ENCODE assay signal across 8 mouse cellular contexts in the genomic region with DNA sequence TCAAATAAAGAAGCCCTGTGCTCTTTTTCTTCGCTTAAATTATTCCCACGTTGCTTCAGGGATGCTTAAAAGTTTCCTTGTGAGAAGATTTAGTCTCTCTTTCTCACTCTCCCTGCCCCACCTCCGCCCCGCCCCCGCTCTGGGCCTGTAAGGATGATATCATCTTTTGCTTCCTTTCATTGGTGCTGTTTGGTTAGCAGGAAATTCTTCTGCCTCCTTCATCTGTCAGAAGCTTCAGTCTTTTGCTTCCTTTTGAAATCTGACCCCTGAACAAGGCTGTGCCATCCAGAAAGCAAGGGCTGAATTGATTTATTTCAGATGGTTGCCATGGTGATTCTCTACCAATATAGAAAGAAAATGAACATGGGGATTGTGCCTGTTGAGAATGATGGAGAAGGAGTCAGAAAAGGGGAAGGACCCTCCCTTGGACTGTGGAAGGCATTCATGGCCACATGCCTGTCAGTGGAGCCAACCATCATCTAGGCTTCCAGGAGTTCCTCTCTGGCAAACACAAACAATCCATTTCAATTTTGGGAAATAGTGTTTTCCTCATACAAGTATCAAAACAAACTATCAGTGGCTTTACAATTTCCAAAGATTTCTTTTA.
DNase-seq lines count a peak whose midpoint lies in the region; ATAC-seq and TF ChIP-seq lines count a peak whose summit lies in the region.

No protein-coding gene starts in this region.

- peak; percentile 64; the same call in 1 of the 2 replicates for ATAC-seq in hindbrain, embryonic 12.5 days (ENCODE audit: low FRiP score)
- no peak for ATAC-seq in kidney, embryonic 16.5 days (ENCODE audit: low FRiP score, low TSS enrichment)

- no peak overlapping the region for H3K4me3 ChIP-seq in hindbrain, embryonic 12.5 days
- H3K4me3 ChIP-seq in myocyte, result no peak overlapping the region
- no peak overlapping the region for H3K4me3 ChIP-seq in kidney, embryonic 16.5 days (ENCODE audit: low read length)

- H3K4me1 ChIP-seq in hindbrain, embryonic 12.5 days, result peaks cover 21% of the 10 kb centered on the region
- H3K4me1 ChIP-seq in kidney, embryonic 16.5 days (ENCODE audit: insufficient read depth, low read length), result 0 out of 2 replicates have a peak, but pooled peaks cover 4% of the 10 kb centered on the region

- intact Hi-C loops in heart, postnatal 36 days (cut with DNase I), result no loop called here

- no peak overlapping the region for H3K9ac ChIP-seq in hindbrain, embryonic 12.5 days
- H3K9ac ChIP-seq in kidney, embryonic 16.5 days (replicated peaks; ENCODE audit: low read length), result no peak overlapping the region

- H3K9me3 ChIP-seq in hindbrain, embryonic 12.5 days (replicated peaks), result no peaks in the 10 kb centered on the region
- H3K9me3 ChIP-seq in kidney, embryonic 16.5 days (ENCODE audit: low read length), result no peaks in the 10 kb centered on the region

- no peaks in the 10 kb centered on the region for H3K27me3 ChIP-seq in hindbrain, embryonic 12.5 days
- no peaks in the 10 kb centered on the region for H3K27me3 ChIP-seq in myocyte (ENCODE audit: control insufficient read depth, insufficient read depth, insufficient read length)
- H3K27me3 ChIP-seq in kidney, embryonic 16.5 days (ENCODE audit: insufficient read depth, low read length), result no peaks in the 10 kb centered on the region

- 14% methylated on average over 5 of the region's 5 CpGs for WGBS in hindbrain, embryonic 12.5 days
- WGBS in kidney, embryonic 16.5 days, result 32% methylated on average over 5 of the region's 5 CpGs

- no peak overlapping the region for H3K27ac ChIP-seq in hindbrain, embryonic 12.5 days
- H3K27ac ChIP-seq in kidney, embryonic 16.5 days (ENCODE audit: low read length), result no peak overlapping the region

- DNase-seq in heart, postnatal 4 days, result peak; percentile 33
- no peak for DNase-seq in heart, postnatal 36 days
- peak; percentile 82 for DNase-seq in embryo, embryonic 11 days
- no peak for DNase-seq in adrenal gland, postnatal 36 days
- no peak for DNase-seq in B cell, adult 2 months

- no peak overlapping the region for H3K4me2 ChIP-seq in hindbrain, embryonic 12.5 days (replicated peaks)
- H3K4me2 ChIP-seq in myocyte (ENCODE audit: low read depth), result peak overlapping the region; percentile 31
- no peak overlapping the region for H3K4me2 ChIP-seq in kidney, embryonic 16.5 days (replicated peaks; ENCODE audit: low read depth, low read length)

- TF ChIP-seq POLR2A in myocyte (IDR thresholded peaks at IDR 0.05; ENCODE audit: insufficient read length, low read depth), result no peak

- no peaks in the 10 kb centered on the region for H3K79me2 ChIP-seq in myocyte (ENCODE audit: control insufficient read depth, insufficient read depth)

- no peaks in the 10 kb centered on the region for H3K36me3 ChIP-seq in hindbrain, embryonic 12.5 days
- no peaks in the 10 kb centered on the region for H3K36me3 ChIP-seq in myocyte (ENCODE audit: control insufficient read depth, insufficient read depth)
- H3K36me3 ChIP-seq in kidney, embryonic 16.5 days (ENCODE audit: insufficient read depth, low read length), result no peaks in the 10 kb centered on the region

- no peak overlapping the region for H3ac ChIP-seq in myocyte (ENCODE audit: control insufficient read depth, insufficient read length)

TF ChIP-seq in myocyte, 11 proteins besides CTCF, POLR2A, EP300 and RAD21:
- TF ChIP-seq POLR2AphosphoS2 (IDR thresholded peaks at IDR 0.05; ENCODE audit: insufficient read length, low read depth) (no peak), CEBPB (IDR thresholded peaks at IDR 0.05; ENCODE audit: insufficient read depth, poor library complexity, severe bottlenecking) (no peak), MYOD1 (IDR thresholded peaks at IDR 0.05; ENCODE audit: control insufficient read depth in 1 of 3, insufficient read length in 2 of 3, low read depth in 2 of 3) (no peak), REST (IDR thresholded peaks at IDR 0.05; ENCODE audit: insufficient read depth, insufficient read length) (no peak), E2F4 (IDR thresholded peaks at IDR 0.05; ENCODE audit: insufficient read depth) (no peak), MAX (IDR thresholded peaks at IDR 0.05; ENCODE audit: low read depth) (no peak), SRF (IDR thresholded peaks at IDR 0.05; ENCODE audit: control insufficient read depth, insufficient read length, low read depth) (no peak), TCF12 (IDR thresholded peaks at IDR 0.05; ENCODE audit: insufficient read depth, poor library complexity, severe bottlenecking) (no peak), USF1 (IDR thresholded peaks at IDR 0.05; ENCODE audit: low read depth) (no peak), MYOG (IDR thresholded peaks at IDR 0.05; ENCODE audit: control insufficient read depth in 1 of 3, insufficient read depth in 1 of 3, insufficient read length in 2 of 3, low read depth in 2 of 3) (no peak), TCF3 (IDR thresholded peaks at IDR 0.05; ENCODE audit: insufficient read length, low read depth) (no peak)

Comparison
In these comparisons a context has a peak if more than half of its experiments do, and no peak if none do; other contexts are left out.
1. DNase-seq: peak in heart, postnatal 4 days (single experiment) and embryo, embryonic 11 days (single experiment); none in heart, postnatal 36 days (0 of 2), adrenal gland, postnatal 36 days (0 of 2) and B cell, adult 2 months (0 of 2).